Mouse (Mus musculus): ENCODE results near the gene Ptch2.
A peak's percentile ranks its signal among the peaks of the same experiment; 100 is the strongest.

Ptch2 gene

GRCm38 (mm10) chr4:117104672-117105071 is 8.8 kb downstream of the Ptch2 start:
- no peak for DNase-seq (ENCODE audit: low spot score in 2 of 2)

DNA sequence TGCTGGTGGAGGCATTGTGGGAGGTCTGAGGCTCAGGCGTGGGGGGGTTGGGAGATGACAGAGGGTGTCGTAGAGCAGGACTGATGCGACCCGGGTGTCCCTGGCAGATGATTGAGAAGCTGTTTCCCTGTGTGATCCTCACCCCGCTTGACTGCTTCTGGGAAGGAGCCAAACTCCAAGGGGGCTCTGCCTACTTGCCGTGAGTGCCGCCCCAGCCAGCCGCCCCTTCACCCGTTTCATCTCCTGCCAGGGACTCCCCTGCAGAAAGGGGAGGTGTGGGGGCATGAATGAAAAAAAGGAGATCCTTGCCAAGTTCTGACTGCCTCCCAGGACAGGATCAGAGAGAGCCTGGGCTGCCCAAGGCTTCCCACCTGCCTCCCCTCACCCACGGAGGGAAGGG is 9.3 kb downstream of the Ptch2 start:
- no peak for DNase-seq (ENCODE audit: low spot score in 2 of 2)

GRCm38 (mm10) chr4:117107813-117108523 is 12.1 kb downstream of the Ptch2 start:
- DNase-seq (ENCODE audit: low spot score in 2 of 2): no peak

- no peak for DNase-seq (ENCODE audit: low spot score in 2 of 2)
Measured at GRCm38 (mm10) chr4:117108524-117108849, 12.6 kb downstream of the Ptch2 start.

DNA sequence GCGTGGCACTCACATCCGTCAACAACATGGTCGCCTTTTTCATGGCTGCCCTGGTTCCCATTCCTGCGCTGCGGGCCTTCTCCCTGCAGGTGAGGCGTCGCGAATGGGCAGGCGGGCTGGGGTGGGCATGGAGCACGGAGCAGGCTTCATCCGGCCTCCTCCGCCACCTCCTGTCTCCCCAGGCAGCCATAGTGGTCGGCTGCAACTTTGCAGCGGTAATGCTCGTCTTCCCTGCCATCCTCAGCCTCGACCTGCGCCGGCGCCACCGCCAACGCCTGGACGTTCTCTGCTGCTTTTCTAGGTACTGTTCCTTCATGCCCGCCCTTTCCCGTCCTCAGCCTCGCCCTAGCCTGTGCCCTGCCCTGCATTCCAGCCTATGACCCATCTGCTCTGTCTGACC is 13.5 kb downstream of the Ptch2 start:
- DNase-seq (ENCODE audit: low spot score in 2 of 2): no peak

DNA sequence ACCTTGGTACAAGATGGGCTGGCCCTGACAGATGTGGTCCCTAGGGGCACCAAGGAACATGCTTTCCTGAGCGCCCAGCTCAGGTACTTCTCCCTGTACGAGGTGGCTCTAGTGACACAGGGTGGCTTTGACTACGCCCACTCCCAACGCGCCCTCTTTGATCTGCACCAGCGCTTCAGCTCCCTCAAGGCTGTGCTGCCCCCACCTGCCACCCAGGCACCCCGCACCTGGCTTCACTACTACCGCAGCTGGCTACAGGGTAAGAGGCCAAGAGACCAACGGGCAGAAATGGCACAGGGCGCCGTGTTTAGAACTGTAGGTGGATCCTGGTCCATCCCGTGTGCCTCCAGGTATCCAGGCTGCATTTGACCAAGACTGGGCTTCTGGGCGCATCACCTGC is 14.4 kb downstream of the Ptch2 start:
- DNase-seq (ENCODE audit: low spot score in 2 of 2): no peak

- DNase-seq (ENCODE audit: low spot score in 2 of 2): no peak
Measured at GRCm38 (mm10) chr4:117110985-117111384, 15.1 kb downstream of the Ptch2 start.

GRCm38 (mm10) chr4:117113237-117113636 is 17.4 kb downstream of the Ptch2 start:
- no peak for DNase-seq (ENCODE audit: low spot score in 2 of 2)

- no peak for DNase-seq (ENCODE audit: low spot score in 2 of 2)
Measured at GRCm38 (mm10) chr4:117115592-117115991, 19.7 kb downstream of the Ptch2 start.

DNA sequence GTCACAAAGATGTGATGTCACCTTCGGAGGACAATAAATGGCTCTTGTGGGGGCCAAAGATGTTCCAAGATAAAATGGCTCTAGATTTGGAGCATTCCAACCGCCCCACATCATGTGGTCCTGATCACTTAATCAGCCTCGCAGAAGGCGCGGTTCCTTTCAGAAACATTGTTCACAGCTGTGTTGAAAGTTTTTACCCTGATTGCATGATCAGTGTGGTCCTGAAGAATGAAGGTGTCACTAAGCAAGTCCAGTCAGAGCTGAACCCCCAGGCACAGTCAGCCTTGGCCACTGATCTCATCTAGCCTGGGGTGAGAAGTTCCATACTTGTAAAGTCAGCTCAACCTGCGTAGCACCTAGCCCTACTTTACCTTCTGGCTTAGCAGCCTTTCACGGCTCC is 22.1 kb downstream of the Ptch2 start:
- DNase-seq (ENCODE audit: low spot score in 2 of 2): no peak

- no peak for DNase-seq (ENCODE audit: low spot score in 2 of 2)
Measured at GRCm38 (mm10) chr4:117119636-117120035, 23.8 kb downstream of the Ptch2 start.

DNA sequence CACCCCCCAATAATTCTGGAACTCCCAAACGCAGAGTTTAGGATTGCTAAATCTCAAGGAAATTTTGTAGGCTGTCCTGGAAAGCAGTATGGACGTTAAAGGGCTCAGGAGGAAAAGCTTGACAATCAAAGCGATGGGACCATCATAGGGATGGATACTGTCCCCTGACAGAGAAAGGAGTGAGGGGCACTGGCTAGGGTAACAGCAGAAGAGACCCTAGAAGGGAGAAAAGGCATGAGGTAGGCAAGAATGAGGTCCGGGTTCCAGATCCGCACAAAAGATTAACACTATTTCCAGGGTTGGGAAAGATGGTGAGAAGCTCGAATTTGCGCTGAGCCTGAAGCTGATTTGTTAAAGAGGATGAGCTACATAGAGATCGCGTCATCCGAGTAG is 24.2 kb downstream of the Ptch2 start:
- no peak for DNase-seq (ENCODE audit: low spot score in 2 of 2)

- DNase-seq (ENCODE audit: low spot score in 2 of 2): peak; percentile 98
Measured at GRCm38 (mm10) chr4:117120445-117121414, 24.9 kb downstream of the Ptch2 start.

DNA sequence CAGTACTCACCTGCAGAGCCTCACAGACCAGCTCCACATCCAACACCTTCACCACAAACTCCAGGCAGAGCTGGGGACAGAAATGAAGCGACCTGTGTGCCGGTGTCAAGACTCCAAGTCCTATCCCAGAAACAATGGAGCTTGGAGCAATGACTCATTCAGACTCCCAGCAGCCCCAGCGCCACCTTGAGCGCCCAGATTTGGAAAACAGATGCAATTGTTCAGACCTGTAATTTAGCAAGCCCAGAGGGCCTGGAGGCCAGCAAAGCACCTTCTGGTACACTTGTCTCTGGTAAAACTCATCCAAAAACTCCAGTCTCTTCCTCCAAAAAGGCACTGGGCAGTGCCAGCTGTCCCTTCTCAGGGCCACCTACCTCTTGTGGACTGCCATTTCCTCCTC is 26.3 kb downstream of the Ptch2 start:
- no peak for DNase-seq (ENCODE audit: low spot score in 2 of 2)

DNA sequence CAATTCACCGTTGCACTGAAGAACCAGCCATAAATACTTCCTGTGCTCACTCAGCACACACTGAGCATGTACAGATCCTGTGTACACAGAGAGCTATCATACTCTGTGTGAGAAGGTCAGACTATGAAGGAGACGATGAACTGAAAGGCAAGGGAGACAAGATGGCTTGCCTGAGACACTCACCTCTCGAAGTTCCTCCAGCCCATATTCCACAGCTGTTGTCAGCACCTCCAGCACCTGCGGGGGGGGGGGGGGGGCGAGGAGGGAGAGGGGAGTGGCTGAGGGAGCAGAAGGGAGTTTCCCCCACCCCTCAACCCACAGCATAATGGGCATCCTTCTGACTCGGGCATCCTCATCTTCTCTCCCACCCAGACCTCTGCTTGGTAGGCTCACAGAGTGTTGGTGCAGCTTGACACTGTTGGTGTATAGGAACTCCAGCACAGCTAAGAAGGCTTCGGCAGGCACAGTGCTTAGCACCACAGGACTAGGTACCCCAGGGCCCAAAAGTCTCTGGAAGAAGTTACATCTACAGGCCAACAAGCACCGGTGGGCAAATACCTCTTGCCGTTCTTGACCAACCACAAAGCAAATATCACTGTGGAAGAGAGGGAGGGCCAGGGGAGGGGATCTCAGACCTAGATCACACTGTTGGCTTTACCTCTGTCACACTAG is 27.8 kb downstream of the Ptch2 start:
- DNase-seq (ENCODE audit: low spot score in 2 of 2): no peak

GRCm38 (mm10) chr4:117124218-117124517 is 28.3 kb downstream of the Ptch2 start:
- DNase-seq (ENCODE audit: low spot score in 2 of 2): no peak

- DNase-seq (ENCODE audit: low spot score in 2 of 2): peak; percentile 66 to 75
Measured at GRCm38 (mm10) chr4:117124518-117125347, 28.9 kb downstream of the Ptch2 start.

DNA sequence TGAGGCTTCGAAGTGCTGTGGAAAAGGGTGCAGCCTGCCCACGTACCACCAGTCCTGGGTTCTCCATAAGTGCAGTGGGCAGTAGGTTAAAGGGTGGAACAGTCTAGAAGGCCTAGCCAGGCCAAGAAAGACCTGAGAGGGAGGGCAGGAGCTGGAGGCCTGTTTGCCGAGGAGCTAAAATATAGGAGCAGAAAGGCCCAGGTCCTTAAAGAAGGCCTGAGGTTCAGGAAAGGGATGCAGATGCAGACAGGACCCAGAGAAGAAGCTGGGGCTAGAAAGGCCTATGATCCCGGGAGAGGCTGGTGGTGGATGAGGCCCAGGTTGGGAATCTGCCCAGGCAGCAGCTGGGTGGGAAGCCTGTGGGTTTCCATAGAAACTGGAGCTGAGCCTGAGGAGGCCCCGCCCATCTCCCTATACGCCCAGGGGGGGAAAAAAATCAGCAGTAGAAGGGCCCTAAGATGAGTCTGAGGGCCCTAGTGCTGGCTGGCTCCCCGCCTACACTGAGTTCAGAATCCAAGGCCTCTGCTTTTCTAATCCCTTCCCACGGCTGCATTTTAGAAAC is 29.6 kb downstream of the Ptch2 start, which contains the start of gene Btbd19:
Btbd19 (minus strand) TSS at position 378 of the 562 bp plus-strand sequence.
- peak; percentile 87 to 88 for DNase-seq (ENCODE audit: low spot score in 2 of 2)

GRCm38 (mm10) chr4:117125910-117126674 is 30.2 kb downstream of the Ptch2 start:
- peak; percentile 93 to 95 for DNase-seq (ENCODE audit: low spot score in 2 of 2)

DNA sequence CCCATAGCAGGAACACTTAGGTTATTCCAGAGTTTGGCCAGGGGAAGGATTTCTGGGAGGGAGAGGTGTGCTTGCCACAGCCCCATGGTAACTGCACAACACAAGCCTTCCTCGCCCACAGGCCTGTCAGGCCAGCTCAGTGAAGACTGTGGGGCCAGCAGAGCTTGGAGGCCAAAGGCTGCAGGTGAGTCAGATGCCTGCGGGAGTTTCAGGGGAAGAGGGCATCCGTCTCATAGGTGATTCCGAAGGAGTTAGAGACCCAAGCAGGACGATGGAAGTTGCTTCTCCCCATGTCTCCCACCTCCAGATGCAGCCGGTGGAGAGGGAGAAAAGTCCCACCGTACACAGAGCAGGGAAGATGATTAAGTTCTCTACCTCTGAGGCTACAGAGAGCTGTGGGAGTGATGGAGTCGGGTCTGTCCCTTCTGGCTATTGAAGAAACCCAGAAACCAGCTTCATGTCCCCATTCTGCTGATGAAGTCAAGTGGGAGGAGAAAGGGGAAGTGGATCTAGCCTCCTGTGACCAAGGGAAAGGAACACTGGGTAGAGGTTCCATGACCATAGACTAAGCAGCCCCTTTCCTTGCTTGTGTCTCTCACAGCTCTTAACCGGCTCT is 30.9 kb downstream of the Ptch2 start, which contains the start of gene Tctex1d4:
Tctex1d4 (plus strand) TSS at position 120 of the 616 bp plus-strand sequence.
- no peak for DNase-seq (ENCODE audit: low spot score in 2 of 2)
